Mouse (Mus musculus): ENCODE results near the gene Hdac9.

Gene Hdac9

GRCm38 (mm10) chr12:34811673-34812613 is 105.0 kb downstream of the Hdac9 start:
- in situ Hi-C loops (cut with MboI; ENCODE audit: unreplicated experiment in 2 of 2): no loop called here

- in situ Hi-C loops (cut with MboI; ENCODE audit: unreplicated experiment in 2 of 2): no loop called here
Measured at GRCm38 (mm10) chr12:34810221-34810620, 106.7 kb downstream of the Hdac9 start.

GRCm38 (mm10) chr12:34808180-34808579 is 108.7 kb downstream of the Hdac9 start:
- in situ Hi-C loops (cut with MboI; ENCODE audit: unreplicated experiment in 2 of 2): no loop called here

DNA sequence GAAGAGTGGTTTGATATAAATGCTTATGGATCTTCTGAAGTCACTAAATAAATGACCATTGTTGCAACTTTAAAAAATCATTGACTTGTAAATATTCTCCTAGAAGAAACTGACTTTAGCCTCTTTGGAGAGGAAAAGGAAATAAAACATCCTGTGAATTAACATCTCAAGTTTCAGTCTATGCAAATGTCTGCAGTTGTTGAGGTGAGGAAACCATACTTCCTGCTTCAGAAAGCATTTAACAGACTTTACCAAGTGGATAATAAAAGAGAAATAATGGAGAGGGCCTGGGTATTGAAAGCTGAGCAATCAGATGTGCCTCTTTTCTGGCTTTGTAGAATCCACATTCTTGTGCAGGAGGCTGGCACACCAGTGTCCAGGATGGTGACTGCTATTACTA is 110.4 kb downstream of the Hdac9 start:
- in situ Hi-C loops (cut with MboI; ENCODE audit: unreplicated experiment in 2 of 2): no loop called here

- in situ Hi-C loops (cut with MboI; ENCODE audit: unreplicated experiment in 2 of 2): no loop called here
Measured at GRCm38 (mm10) chr12:34803721-34804120, 113.2 kb downstream of the Hdac9 start.

DNA sequence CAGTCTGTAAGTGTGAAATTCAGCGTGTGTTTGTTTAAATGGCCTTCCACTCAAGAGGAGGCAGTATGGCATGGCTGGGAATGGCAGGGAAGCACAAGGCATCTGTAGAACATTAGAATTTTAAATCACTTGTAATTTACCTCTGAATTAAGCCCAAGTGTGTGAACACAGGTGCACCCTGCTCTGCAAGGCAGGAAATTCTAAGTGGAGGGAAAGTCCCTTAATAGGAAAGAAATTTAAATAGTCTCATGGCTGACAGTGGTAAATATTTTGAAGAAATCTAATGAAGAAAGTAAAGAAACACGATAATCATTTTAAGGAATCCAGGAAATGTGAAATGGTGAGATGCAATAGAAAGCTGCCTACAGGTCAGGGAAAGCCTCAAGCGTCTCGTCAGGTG is 114.6 kb downstream of the Hdac9 start:
- in situ Hi-C loops (cut with MboI; ENCODE audit: unreplicated experiment in 2 of 2): no loop called here

- in situ Hi-C loops (cut with MboI; ENCODE audit: unreplicated experiment in 2 of 2): no loop called here
Measured at GRCm38 (mm10) chr12:34801752-34802151, 115.1 kb downstream of the Hdac9 start.

DNA sequence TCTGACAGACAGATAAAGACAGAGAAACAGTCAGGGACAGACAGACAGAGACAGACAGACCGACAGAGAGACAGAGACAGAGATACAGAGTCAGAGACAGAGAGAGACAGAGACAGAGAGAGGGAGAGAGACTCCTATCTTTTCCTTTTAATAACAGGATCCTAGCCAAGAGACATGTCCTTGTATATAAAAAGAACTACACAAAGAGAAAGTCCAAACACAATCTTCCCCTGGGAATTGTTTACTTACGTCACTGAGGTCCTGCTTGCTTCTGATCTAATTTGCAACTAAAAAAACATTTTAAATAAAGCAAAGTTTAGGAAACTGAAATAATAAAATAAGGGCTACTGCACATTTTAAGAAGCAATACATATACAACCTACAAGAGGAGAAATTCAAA is 119.5 kb downstream of the Hdac9 start:
- in situ Hi-C loops (cut with MboI; ENCODE audit: unreplicated experiment in 2 of 2): no loop called here

DNA sequence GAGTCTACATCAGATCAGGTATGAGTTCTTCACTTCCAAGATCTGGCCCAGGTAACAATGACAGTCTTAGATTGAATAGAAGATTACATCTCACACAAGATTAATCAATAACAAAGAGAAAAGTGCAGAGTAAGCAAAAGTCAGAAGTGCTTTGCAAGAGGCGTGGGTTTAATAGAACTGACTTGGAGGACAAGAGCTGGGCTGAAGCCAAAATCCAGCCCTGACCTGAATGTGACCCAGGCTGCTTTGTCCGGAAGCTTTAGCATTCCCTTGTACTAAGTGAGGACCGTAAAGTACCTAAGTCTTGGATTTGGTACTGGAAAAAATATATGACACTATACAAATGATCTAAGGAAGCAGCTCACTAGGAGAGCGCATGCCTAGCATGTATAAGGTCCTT is 121.4 kb downstream of the Hdac9 start:
- in situ Hi-C loops (cut with MboI; ENCODE audit: unreplicated experiment in 2 of 2): no loop called here

DNA sequence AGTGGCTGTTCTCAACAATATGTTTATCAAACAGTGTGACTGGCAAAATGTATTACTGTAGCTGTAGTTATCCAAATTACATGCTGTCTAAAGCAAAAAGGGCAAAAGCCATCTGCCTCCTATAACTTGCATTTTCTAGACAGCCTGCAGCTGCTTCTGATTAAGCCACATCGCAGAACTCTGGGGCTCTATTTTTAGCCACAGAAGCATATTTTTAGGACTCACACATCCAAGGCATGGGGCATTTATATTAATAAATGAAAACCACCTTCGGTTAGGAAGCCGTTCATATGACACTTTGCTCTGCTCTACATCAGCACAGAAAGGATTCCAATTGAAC is 124.8 kb downstream of the Hdac9 start:
- in situ Hi-C loops (cut with MboI; ENCODE audit: unreplicated experiment in 2 of 2): no loop called here

DNA sequence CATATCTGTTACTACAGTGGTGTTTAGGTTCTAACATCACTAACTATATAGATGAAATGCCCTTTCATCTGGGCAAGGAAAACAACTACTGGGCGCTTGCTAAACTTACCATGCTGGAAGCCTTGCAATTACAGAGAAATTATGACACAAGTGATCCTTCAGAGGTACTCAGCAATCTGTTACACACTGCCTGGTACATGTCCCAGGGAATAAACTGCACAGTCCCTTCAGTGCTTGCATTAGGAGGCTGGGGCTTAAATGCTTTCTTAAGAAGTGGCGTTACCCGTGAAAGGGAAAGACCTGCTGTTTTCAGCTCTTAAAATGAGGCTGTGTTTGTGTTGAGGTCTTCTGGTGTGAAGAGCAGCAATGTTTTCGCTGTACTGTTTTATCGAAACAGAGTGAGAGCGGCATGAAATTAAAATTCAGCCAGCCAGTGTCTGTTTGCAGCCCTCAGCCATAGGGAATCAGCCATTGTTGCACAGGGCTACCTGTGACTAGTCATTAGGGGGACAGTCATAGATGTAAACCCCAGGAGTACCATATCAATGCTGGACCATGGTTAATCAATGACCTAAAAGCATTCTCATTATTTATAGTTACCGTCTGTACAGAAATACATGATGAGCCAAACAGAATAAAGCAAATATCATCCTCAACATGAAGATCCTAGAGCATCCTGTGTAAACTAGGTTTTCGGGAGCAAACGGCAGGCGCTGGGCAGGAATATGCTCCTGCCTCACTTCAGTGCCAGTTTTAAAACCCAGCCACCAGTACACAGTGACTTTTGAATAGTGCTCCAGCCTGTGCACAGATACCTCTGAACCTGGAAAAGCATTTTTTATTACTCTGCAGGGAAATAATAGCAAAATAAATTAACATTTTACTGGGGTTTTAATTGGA is 125.4 kb downstream of the Hdac9 start:
- in situ Hi-C loops (cut with MboI; ENCODE audit: unreplicated experiment in 2 of 2): no loop called here

GRCm38 (mm10) chr12:34789031-34789982 is 127.6 kb downstream of the Hdac9 start:
- in situ Hi-C loops (cut with MboI; ENCODE audit: unreplicated experiment in 2 of 2): no loop called here

- in situ Hi-C loops (cut with MboI; ENCODE audit: unreplicated experiment in 2 of 2): no loop called here
Measured at GRCm38 (mm10) chr12:34787380-34787779, 129.5 kb downstream of the Hdac9 start.

- in situ Hi-C loops (cut with MboI; ENCODE audit: unreplicated experiment in 2 of 2): no loop called here
Measured at GRCm38 (mm10) chr12:34783574-34783973, 133.3 kb downstream of the Hdac9 start.

DNA sequence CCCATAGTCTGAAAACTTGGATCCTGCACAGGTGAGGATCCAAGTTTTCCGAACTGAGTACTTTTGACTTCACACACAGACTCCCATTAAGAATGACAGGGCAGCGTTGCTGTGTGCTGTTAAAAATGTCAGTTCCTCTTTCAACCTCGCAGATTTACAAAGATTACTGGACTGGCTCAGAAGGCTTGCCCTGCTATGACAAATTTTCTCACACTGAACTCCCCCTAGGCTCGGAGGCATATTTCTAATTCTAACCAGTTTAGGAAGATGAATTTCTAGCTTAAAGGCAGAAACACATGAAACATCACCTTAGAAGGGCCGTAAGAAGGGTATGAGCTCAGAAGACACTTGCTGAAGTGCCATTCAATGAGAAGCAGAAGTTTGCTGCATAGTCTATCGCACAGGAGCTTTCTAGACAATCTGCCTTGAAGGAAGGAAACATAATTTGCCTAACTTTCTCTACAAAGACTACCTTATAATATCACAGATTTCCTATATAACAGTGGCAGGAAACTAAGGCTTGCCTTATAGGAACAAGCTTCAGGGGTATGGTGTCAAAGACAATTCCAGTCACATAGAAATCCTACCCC is 137.4 kb downstream of the Hdac9 start:
- in situ Hi-C loops (cut with MboI; ENCODE audit: unreplicated experiment in 2 of 2): loop anchor here (5.0 to 10.0 kb wide), 2 partner anchors 117 to 385 kb away; no protein-coding TSS in a partner anchor

DNA sequence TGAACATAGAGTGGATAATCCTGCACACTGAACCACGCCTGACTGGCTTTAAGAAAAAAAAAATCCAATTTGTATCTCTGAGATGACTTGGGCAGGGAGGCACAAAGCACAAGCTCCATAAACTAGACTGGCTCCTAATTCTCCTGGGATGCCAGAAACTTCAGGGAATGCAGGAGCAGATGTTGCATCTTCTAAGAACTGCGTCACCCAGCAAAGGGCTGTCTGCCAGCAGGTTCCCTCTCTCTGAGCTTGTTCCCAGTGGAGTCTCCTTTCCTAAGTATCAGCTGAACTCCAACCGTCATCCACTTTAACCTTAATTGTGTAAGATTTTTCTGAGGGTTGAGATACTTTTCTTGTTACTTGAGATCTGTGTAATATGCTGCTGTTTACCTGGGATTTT is 140.7 kb downstream of the Hdac9 start:
- in situ Hi-C loops (cut with MboI; ENCODE audit: unreplicated experiment in 2 of 2): loop anchor here (5.0 to 10.0 kb wide), 2 partner anchors 114 to 389 kb away; no protein-coding TSS in a partner anchor

DNA sequence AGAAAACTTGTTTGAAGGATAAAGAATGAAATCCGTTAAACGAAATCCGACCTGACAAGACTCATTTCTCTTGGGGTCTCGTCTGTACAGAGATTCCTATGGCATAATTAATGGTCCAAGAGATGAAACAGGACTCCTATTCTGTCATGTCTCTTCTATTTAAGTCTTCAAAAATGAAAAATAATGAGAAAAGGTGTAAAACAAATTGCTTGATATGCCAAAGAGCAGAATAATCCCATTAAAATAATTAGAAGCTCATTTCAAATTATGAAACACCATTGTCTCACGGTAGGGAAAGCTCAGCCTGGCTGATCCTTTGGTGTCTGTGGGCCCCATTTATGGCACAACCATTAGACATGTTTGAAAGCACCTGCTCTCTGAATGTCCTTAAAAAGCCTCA is 142.8 kb downstream of the Hdac9 start:
- in situ Hi-C loops (cut with MboI; ENCODE audit: unreplicated experiment in 2 of 2): loop anchor here in 1 of 2 experiments (5.0 to 10.0 kb wide), 2 partner anchors 112 to 391 kb away; no protein-coding TSS in a partner anchor

DNA sequence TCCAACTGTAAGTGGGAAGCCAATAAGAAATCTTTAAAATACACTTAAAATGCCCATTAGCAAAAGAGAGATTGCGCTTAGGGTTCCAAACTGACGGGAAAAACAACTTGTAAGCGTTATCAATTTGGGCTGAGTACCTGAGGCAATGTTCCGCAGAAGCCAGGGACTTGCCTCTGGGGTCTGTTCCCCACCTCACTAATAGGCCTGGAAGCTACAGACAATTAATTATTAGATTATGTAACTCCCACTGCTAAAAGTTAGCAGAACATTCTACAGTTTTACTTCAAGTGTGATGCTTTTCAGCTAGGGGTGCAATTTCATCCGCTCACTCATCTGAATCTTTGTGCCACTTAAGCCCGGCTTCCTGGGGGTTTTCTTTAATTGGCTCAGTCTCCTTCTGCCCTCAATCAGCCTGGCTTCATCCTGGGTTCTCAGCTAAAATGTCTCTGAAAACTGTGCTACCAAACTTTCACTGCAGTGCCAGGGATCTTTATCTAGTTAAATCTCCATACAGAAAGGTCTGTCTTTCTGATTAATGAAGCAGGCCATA is 149.6 kb downstream of the Hdac9 start:
- in situ Hi-C loops (cut with MboI; ENCODE audit: unreplicated experiment in 2 of 2): no loop called here

DNA sequence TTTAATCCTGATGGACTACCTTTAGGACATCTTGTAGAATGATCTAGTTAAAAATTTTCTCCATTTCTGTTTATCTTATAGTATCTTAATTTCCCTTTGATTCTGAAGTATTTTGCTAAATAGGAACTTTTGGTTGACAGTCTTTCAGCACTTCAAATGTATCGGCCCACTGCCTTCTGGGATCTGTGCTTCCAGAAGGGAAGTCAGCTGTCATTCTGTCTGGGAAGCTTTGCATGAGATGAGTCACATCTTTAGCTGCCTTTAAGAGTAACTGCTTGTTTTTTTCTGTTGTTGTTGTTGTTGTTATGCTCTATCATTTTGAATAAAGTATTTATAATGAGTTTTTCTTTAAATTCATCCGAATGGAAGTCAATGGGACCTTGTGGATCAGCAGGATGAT is 169.6 kb downstream of the Hdac9 start:
- in situ Hi-C loops (cut with MboI; ENCODE audit: unreplicated experiment in 2 of 2): no loop called here

DNA sequence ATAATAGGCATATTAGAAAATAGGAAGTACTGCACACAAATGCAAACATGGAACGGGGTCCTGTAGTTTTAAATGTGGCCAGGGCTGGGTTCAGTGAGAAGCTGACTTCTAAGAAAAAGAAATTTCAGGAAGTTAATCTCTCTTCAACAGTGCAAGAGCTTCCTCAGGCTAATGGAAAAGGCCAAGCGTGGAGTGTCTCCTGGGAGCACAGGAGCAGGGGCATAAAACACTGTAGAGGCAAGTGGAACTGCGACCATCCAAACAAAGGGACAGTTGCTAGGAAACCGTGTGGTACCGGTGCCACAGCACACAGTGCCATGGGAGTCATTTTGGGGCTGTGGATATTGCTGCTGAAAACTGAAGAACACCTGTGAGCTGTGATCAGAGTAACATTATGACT is 191.7 kb downstream of the Hdac9 start:
- in situ Hi-C loops (cut with MboI; ENCODE audit: unreplicated experiment in 2 of 2): no loop called here

Data from v-Abl transformed pro-B cells (cell line).